Mouse (Mus musculus) layer of hippocampus, postnatal 10 days (tissue): ENCODE results near the gene Tbx1. TPM values are rescaled to one million over a fixed set of nuclear protein-coding genes. Genes with fewer than 3 reads are reported as not detected.

Source experiments
- DNase-seq, 2 experiments: peaks; one replicate each; pipeline ENCODE4 v3.0.0; 2021; ENCODE audit warnings: low spot score in 2 of 2
- total RNA-seq, 2 experiments: library from RNA; stranded (reverse); gene quantifications; 2 replicates each; pipeline ENCODE4 v1.2.3; 2021

Gene Tbx1
- total RNA-seq, 2 experiments from 2014 or later = 1.9 to 2.7 TPM

GRCm38 (mm10) chr16:18588738-18589055 is 1.8 kb downstream of the Tbx1 start:
- DNase-seq = no peak

- no peak for DNase-seq
These were observed 2.4 kb downstream of the Tbx1 start for GRCm38 (mm10) chr16:18587847-18588737.

DNA sequence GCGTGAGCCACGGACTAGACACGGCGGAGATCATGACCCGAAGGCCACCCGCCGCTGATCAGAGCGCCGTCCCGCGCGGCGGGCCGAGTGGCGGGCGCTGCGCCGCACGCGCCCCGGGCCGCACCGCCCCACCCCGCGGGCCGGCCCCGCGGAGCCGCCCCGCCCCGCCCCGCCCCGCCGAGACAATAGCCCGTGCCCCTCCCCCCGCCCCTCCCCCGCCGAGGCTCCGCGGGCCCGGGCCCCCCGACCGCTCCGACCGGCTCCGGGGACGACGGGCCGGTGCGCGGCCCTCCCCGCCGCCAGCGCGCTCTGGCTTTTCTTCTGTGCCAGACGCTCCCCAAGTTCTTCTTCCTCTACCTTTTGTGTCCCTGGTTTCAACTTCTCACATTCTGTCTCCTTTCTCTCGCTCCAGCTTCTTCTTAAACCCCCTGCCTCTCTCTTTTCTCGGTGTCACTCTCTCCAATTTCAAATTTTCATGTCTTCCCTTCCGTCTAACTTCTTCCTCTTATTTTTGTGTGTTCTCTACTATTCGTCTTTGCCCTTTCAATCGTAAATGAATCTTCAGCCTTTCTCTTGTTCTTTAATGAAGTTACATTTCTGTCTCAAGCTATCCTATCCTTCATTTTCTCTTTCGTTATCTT is 3.4 kb downstream of the Tbx1 start:
- DNase-seq = no peak

- no peak for DNase-seq
These were observed 4.2 kb downstream of the Tbx1 start for GRCm38 (mm10) chr16:18586076-18586905.

- DNase-seq = no peak
These were observed 4.8 kb downstream of the Tbx1 start for GRCm38 (mm10) chr16:18585676-18586075.

GRCm38 (mm10) chr16:18584901-18585510 is 5.5 kb downstream of the Tbx1 start:
- DNase-seq = no peak

GRCm38 (mm10) chr16:18583673-18584357 is 6.7 kb downstream of the Tbx1 start:
- DNase-seq = no peak

GRCm38 (mm10) chr16:18583169-18583568 is 7.3 kb downstream of the Tbx1 start:
- no peak for DNase-seq

GRCm38 (mm10) chr16:18582426-18583148 is 7.9 kb downstream of the Tbx1 start:
- DNase-seq = no peak

- peak in 1 of 2 experiments; percentile 29 for DNase-seq
These were observed 8.8 kb downstream of the Tbx1 start for GRCm38 (mm10) chr16:18581623-18582205.

DNA sequence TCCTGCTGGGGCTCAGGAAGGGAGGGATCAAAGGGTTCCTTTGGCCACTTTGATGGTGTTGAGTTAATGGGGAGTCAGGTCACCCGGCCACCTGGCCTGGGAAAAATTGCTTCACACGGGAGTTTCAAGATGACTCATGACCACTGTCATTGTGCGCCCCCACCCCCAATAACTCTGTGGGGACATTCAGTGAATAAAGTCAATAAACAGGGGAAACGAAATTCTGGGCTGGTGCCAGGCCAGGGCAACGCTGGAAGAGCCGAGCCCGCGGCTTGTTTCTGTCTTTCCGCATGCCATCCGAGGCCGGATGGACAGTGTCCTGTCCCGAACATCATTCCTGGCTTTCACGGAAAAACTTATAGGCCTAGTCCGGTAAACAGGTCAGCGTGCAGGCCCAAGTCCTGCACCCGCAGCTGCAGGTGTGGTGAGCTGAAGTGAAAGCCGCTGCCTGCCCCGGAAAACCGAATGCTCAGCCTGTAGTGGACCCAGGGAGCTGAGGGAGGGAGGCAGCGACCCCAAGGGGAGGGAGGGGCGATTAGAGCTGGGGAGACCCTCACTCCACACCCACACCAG is 9.3 kb downstream of the Tbx1 start:
- DNase-seq = no peak

DNA sequence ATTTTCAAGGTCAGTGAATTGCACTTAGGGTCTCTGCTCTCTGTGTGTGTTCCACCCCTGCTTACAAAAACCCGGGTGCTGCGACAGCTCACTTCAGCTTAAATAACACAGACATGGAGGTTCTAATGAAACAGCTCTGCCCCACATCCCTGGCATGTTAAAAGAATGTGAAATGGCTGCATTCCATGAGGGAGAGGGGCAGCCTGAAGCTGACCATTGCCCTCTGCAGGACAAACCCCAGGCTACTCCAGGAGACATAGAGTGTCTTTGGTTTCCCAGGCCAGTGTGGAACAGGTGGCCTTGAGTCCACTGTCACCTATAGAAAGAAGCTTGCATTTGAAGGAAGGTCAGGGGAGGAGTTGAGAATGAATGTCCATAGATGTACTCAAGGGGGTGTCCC is 10.1 kb downstream of the Tbx1 start:
- DNase-seq = no peak

- DNase-seq = no peak
These were observed 12.8 kb downstream of the Tbx1 start for GRCm38 (mm10) chr16:18577599-18578160.

GRCm38 (mm10) chr16:18577071-18577470 is 13.4 kb downstream of the Tbx1 start:
- DNase-seq = no peak

DNA sequence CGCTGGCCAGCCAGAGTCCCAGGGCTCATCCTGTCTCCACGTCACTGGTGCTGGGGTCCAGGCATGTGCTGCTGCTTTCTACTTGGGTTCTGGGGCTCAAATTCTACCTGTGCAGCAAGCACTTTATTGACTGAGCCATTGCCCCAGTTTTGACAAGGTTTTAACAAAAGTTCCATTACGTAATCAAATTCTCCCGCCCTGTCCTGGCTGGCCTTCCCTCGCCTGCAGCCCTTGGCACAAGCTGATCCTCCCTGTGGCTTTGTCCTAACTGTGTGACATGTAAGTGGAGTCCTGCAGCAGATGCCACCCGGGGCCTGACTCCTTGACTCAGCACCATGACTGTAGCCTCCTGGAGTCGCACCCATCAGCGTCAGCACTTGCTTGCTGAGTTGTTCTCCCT is 16.3 kb downstream of the Tbx1 start:
- DNase-seq = no peak

DNA sequence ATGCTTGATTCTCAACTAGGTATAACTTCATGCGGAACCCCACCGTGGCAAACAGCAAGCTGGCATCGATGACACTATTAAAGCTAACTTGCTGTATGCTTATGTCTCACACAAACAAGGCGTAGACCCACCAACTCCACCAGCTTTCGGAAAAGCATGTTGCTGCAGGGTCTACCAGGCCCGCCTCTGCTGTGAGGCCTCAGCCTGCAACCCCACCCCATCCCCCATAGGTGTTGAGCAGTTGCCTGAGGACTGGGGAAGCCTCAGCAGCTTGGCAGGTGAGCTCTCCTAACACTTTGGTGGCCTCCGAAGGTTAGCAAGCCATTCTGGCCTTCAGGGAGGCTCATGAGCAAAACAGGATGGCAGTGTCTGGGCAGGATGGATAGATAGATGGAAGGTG is 21.9 kb downstream of the Tbx1 start:
- DNase-seq = no peak

DNA sequence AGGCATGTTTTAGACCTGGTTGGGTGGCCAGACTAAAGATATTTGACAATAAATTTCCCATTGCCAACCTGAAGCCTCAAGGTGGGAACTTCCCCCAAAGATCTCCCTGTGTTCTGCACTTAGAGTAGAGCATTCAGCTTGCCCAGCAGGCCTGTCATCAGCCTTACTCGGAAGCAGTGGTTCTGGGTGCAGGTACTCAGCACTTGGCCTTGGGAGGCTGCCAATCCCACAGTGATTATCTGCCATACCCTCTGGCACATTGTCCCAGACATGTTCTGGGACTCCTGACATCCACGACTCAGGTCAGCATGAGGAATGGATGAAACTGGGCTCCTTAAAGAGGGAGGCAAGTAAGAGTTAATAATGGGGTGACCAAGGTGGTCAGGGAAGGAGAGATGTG is 26.0 kb downstream of the Tbx1 start:
- no peak for DNase-seq

DNA sequence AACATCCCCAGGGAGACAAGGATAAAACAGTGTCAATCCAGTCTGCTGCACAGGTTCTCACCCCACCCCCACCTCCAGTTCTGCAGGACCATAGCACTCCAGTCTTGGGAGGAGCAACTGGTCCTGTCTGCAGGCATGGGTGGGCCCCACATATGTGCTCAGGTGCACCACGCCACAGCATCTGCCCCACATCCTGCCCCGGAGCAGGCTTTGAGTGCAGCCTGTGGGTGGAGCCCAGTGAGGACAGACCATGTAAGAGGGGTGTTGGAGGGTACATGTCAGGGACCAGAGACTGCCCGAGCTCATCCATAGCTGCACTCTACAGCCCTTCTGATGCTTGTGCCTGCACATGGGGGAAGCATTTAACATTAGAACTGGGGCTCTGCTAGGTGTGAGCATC is 34.0 kb downstream of the Tbx1 start:
- DNase-seq = no peak
